Mouse (Mus musculus): ENCODE measurements around the gene Col27a1.

- no peak for TF ChIP-seq CTCF (IDR thresholded peaks at IDR 0.05; ENCODE audit: low read depth, low read length)
- TF ChIP-seq POLR2A (IDR thresholded peaks at IDR 0.05; ENCODE audit: borderline replicate concordance, low read depth, low read length), result no peak
Measured at GRCm38 (mm10) chr4:63248951-63249350, 35.1 kb downstream of the Col27a1 start.
